Mouse (Mus musculus) C2C12 (cell line): ENCODE measurements around the gene Kcnmb4.

Experiments
- CTCF ChIP-seq: IDR thresholded peaks from one replicate; pipeline ENCODE4 v1.5.1; 2011; ENCODE audit not compliant: control insufficient read depth, insufficient read depth, insufficient read length
- MAX ChIP-seq: IDR thresholded peaks from one replicate; pipeline ENCODE4 v1.6.1; 2011; ENCODE audit warnings: mild to moderate bottlenecking, control low read depth

DNA sequence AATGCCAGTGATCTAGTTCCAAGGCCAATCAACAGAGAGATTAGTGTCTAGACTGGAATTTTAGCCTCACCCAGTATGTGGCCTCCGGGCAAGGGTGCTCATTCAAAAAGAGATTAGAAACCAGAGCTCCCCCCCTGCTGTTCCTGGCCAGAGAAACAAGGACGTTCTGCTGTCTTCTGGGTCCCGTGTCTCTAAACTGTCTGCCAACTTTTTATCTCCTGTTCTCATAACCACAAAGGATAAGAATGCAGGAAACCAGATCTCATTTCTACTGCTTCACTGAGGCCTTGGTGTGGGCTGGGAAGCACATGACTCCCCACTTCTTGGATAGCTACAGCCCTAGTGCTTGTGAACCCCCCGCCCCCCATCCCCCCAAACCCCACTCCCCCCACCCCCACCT, 79.1 kb downstream of the Kcnmb4 start:
- peak; percentile 59 for TF ChIP-seq MAX
- no peak for TF ChIP-seq CTCF
